Mouse (Mus musculus): ENCODE measurements around the gene Urgcp.

GRCm38 (mm10) chr11:5718611-5719354 is 43.4 kb downstream of the Urgcp start:
- no peak for TF ChIP-seq CTCF (IDR thresholded peaks at IDR 0.05; ENCODE audit: insufficient read depth, low read depth, low read length)
- no peak for TF ChIP-seq POLR2A (IDR thresholded peaks at IDR 0.05; ENCODE audit: insufficient read depth, low read depth, low read length)
